Mouse (Mus musculus): ENCODE data around the gene Nfil3. TPM values are rescaled to one million over a fixed set of nuclear protein-coding genes. Genes with fewer than 3 reads are reported as not detected.

The Nfil3 gene
- total RNA-seq, 2 experiments from 2014 or later = 21.4 to 53.7 TPM

DNA sequence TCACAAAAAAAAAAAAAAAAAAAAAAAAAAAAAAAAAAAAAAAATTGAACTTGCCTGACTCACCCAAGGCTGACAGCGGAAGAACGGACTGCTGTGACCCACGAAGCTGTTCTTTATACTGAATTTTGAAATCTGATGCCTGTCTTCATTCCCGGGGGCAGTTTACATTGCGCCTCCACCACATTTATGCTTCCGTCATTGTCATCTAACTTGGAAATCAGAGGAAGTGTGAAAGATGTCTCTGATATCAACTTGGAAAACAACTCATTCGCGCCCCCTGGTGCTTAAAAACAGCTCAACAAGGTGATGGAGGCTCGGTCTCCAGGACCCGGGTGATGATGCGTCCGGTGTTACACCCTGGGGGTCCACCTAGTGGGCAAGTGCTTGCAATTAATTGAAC lies 1.8 kb upstream of the Nfil3 start:
- peak; percentile 74 for DNase-seq

GRCm38 (mm10) chr13:52981441-52982281 lies 788 bp upstream of the Nfil3 start:
- peak; percentile 72 for DNase-seq

- peak; percentile 76 for DNase-seq
Observed at GRCm38 (mm10) chr13:52980211-52980950, 492 bp downstream of the Nfil3 start.

DNA sequence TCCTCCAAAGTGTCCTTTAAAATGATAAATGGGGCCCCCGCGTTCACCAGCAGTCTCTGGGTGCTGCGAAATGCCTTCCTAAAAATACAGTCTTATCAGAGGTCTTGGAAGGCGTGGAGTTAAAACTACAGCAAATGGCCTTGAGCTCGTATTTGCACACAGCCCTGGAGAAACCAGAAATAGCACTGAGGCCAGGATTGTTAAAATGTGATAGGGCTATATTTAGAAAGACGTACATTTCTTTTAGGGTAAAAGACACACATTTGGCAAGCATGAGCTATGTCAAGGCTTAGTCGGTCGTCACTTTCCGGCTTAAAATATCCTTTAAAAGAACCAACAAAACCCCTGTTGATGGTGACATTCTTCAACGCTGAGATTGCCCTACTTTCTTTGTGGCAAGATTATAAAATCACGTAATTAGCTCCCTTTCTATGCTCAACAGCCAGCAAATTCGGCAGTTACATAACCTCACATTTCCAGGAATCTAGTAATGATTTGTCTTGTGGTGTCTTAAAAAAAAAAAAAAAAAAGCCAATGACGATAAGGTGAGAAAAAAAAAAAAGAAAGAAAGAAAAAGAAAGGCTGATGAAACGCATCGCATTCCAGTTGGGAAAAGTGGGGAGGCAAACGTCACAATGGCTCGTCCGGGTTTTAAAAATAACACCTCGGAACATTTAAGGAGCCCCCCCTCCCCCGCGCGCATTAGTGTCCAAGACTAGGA lies 1.4 kb downstream of the Nfil3 start:
- peak; percentile 13 for DNase-seq

DNA sequence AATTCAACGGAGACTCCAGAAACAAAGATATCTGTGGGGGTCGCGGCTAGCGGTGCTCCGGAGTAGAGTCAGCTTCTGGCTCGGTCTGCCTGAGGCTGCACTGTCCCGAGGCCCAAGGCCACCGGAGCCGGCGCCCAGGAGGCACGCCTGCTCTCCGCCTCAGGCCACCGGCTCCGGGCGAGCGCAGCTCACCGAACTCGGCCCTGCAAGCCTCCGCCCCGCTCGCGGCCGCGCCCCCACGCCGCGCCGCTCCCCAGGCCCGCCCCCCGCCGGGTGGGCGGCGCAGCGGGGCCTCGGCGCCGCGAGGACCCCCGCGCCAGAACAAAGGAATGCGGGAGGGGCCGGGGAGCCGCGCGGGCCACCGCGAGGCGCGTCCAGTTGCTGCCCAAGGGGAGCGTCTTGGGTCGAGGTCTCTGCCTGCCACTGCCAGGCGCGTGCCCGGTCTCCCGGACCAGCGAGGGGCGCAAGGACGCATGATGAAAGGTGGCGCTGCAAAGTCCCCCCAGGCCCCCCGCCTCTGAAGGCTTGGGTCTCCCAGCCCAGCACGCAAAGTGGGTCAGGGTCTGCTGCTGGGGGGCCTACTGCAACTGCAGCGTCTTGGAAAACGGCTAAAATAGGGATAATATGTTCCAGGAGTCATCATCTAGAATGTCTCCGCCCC lies 2.4 kb downstream of the Nfil3 start:
- peak; percentile 44 for DNase-seq

- no peak for DNase-seq
Observed at GRCm38 (mm10) chr13:52977757-52978156, 3.1 kb downstream of the Nfil3 start.

- no peak for DNase-seq
Observed at GRCm38 (mm10) chr13:52977221-52977609, 3.7 kb downstream of the Nfil3 start.

GRCm38 (mm10) chr13:52976510-52977220 lies 4.2 kb downstream of the Nfil3 start:
- peak; percentile 54 for DNase-seq

DNA sequence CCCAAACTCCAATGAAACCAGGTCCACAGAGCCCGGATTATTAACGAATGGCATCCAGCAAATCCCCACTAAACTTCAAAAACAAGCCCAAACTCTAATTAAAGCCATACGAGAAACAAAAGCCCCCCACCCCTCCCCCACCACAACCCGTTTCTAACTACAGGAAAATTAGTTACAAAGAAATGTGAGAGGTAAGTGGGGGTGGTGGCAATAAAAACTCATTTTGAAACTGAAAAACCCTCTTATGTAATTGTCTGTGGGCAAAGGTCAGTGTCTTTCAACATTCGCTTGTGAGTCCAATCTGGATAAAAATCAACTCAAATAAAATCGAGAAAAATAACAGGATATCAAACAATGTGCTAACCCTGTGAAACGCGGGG lies 4.8 kb downstream of the Nfil3 start:
- DNase-seq = no peak

GRCm38 (mm10) chr13:52974676-52975075 lies 6.2 kb downstream of the Nfil3 start:
- peak; percentile 54 for DNase-seq

DNA sequence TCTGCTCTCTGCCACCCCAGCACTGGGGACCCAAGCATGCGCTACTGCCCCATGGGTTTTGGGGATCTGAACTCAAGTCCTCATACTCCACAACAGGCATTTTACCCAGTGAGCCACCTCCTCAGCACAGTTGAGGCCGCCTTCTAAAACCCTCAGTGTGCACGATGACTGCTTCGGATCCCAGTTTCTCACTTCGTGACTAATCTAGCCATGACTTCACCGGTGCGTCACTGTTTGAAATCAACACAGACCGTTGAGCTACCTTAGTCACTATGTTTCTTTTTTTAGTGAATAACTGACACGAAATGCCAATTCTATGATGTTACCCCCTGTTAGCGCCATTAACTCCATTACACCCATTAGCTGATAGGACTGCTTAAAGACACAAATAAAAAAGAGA lies 7.4 kb downstream of the Nfil3 start:
- DNase-seq = no peak

GRCm38 (mm10) chr13:52972626-52973025 lies 8.2 kb downstream of the Nfil3 start:
- no peak for DNase-seq

- no peak for DNase-seq
Observed at GRCm38 (mm10) chr13:52970876-52971275, 10.0 kb downstream of the Nfil3 start.

- DNase-seq = no peak
Observed at GRCm38 (mm10) chr13:52962922-52963321, 18.0 kb downstream of the Nfil3 start.

- DNase-seq = no peak
Observed at GRCm38 (mm10) chr13:52962361-52962760, 18.5 kb downstream of the Nfil3 start.

GRCm38 (mm10) chr13:52953779-52954553 lies 26.9 kb downstream of the Nfil3 start:
- DNase-seq = no peak

DNA sequence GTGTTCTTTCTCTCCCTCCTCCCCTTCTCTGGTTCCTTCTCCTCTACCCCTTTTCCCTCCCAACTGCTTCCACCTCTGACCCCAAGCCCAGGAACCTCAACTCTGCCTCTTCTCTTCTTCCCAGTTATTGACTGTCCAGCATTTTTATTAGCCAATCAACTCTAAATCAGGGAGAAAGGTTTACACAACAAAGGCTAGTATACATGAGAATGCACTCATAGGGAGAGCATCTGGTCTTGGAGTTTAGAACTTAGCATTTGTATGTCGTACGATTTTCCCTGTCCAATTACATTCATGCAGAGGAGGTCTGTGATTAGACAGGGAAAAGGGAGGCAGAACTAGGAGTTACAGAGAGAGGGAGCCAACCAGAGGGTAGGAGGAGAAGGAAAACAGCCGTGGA lies 31.7 kb downstream of the Nfil3 start:
- DNase-seq = no peak

- DNase-seq = no peak
Observed at GRCm38 (mm10) chr13:52947545-52947944, 33.3 kb downstream of the Nfil3 start.

DNA sequence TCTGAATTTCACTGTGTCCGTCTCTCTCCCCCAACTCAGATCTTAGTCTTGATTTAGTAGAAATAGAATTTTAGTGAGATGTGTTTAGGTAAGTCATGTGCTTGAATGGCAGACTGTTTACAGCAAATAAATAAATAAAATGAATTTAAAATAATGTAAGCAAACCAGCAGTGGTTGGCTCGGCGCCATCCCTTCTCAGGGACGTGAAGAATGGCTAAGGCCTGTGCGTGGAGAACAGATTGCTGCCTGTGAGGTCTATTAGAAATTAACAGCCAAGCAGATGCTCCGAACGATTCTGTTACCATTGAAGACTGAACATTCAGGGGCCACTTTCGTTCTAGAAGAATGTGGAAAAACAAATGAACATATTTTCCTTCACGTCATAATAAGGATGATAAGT lies 35.1 kb downstream of the Nfil3 start:
- no peak for DNase-seq

GRCm38 (mm10) chr13:52944116-52944515 lies 36.8 kb downstream of the Nfil3 start:
- no peak for DNase-seq

GRCm38 (mm10) chr13:52942876-52943388 lies 37.9 kb downstream of the Nfil3 start:
- DNase-seq = no peak
